Mouse (Mus musculus) kidney, postnatal 14 days (tissue): Measurements from ENCODE around the gene Tom1.

Experiments
- DNase-seq: peaks from one replicate; pipeline ENCODE4 v3.0.0; 2022; ENCODE audit warnings: mixed read lengths

The Tom1 gene

DNA sequence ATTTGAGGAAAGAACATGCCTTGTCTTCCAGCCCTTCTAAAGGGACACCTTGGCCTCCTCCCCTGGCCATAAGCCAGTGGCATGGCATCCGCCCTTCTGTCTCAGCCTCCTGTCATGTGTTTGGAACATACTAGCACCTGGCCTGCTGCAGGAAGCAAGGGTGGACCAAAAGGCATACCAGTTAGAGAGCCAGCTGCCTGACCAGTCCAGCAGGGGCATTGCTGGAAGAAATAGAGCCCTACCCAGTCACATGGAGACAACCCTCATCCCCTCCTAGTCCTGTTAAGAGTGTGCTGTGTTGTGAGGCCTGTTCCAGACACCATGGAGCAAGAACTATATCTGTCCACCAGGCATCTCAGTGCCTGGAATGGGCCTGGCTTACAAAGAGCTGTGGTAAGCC lies 12.8 kb downstream of the Tom1 start:
- no peak for DNase-seq

DNA sequence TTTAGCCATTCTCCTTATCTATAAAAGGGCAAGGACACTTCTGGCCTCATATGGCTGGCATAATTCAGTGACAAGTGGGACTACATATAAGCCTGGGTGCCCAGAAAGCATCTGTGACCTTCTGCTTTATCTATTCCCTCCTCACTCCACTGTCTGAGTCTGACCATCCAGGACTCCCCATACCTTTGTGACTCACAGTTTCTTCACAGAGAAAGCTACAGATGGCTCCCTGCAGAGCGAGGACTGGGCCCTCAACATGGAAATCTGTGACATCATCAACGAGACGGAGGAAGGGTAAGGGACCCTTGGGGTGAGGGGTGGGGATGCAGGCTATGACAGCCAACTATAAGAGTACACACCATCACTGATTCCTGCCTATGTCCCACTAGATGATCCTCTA lies 14.3 kb downstream of the Tom1 start:
- DNase-seq, result no peak

DNA sequence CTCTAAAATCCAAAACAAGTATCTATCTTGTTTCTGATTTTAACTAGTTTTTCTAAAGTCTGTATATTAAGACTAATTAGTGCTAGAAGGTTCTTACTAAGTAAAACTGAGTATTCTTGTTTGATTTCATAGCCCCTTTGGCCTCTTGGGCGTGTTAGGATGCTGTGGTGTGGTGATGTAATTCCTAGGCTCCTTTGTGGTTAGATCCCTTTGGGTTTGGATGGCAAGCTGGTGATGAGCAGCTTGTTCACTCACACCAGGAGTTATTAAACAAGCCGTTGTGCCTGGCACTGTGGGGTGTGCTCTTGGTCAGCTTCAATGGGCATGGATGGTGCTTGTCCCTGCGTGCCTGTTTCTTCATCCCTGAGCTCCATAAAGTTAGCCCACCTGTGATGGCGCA lies 19.8 kb downstream of the Tom1 start:
- DNase-seq, result no peak

DNA sequence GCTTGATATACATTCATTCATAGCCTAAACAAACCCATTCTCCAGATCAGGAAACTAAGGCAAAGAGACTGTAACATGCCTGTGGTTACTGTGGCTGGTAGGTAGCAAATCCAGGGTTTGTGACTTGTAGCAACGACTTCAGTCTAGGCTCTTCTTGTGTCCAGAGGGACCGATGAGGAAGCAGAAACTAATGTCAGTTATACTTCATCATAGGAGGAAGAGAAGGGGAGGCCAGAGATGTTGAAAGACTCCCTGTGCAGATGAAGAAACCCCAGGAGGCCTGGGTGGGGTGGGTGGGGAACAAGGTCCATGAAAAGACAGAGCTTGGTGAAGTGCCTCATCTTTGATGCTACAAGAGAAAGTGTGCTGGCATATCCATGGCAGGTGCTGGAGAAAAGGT lies 22.2 kb downstream of the Tom1 start:
- no peak for DNase-seq

DNA sequence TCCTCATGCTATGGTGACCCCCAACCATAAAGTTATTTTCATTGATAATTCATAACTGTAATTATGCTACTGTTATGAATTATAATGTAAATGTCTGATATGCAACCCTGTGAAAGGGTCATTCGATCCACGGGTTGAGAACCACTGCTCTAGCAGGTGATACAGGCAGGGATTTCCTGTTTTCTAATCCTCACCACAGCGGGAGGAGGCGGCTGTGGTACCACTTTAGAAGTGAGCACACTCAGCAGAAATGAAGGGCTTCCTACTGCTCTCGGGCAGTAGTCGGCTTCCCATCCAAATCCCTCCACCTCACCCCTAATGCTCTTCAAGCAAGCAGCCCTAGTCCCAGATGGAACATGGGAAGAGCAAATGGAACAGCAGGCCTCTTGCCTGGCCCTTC lies 26.5 kb downstream of the Tom1 start:
- no peak for DNase-seq

DNA sequence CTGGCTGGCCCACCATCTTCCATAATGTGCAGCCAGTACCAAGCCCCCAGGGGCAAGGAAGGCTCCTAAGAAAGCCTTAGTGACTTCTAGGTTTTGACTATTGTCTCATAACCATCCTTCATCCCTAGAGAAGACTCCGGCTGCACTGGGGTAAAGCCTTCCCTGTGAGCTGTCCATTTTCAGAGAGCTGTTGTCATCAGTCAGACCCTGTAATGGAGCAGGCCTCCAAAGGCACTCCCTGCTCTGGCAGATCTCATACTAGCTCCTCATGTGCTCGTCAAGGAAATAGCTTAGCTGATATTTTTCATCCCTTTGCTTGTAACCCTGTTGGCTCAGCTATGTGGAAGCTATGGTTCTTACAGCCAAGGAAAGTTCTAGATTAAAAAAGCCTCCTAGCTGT lies 27.3 kb downstream of the Tom1 start:
- DNase-seq, result no peak

DNA sequence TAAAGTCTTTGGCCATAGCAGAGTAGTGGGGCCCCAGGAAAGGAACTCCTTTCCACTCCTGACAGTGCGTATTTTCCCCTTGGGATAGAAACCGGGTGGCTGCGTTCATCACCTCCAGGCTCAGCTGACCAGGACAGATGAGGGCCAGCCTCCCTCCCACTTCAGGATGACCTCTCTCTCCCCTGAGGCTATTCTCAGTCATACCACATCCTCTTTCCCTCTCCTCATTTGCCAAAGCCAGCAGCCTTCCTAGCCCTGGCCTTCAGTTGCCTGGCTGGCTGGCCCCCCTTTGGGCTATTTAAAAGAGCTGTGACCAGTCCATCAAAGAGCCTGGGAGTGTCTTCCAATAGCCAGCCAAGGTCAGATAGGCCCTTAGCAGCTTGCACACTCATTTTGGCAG lies 29.8 kb downstream of the Tom1 start:
- DNase-seq, result no peak

DNA sequence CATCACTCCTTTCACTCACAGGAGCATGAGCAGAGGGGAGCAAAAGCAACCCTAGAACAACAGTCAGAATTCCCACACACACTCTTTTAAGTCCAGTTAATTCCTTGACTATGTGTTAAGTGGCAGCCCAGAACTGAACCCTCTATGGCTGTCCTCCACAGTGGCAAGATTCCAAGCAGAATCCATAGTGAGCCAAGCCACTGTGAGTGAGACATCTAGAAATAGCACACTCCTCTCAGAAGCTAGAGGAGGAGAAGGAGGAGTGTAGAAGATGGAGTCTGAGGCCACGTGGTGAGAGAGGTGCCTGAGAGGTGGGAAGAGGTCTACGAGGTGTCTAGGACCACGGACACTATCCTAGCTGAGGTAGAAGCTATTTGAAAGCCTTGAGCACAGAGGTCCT lies 31.3 kb downstream of the Tom1 start:
- DNase-seq, result no peak

DNA sequence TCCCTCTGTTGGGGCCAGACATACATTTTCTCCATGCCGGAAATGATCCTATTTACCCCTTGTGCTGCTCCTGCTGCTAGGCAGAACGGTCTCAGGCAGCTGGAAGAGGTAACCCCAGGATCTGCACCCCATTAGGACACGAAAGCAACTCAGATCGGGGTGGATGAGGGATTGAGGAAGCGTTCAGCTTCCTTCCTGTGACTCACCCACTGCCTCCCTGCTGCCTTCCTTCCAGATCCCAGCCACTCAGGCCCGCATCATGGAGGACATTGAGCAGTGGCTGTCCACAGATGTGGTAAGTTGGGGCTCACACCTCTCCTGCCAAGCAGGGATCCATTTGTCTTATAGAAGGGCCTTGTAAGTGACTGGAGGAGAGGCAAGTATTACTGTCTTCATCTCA lies 33.8 kb downstream of the Tom1 start:
- no peak for DNase-seq

DNA sequence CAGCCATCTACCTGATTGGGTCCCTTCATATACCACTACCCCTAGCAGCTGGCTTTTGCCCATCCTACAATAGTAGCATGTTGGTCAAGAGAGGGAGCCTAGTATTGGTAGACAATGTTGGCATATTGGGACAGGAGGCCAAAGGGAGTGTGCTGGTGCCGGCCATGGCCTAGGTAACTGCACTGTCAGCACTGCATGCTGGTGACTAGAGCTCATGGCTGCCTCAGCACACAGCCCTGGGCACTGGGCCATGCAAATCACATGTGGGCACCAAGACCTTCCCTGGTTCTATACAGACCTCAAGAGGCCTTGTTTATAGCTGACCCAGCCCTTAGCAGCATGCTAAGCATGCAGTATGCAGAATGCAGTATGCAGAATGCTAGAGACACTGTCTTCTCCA lies 36.8 kb downstream of the Tom1 start:
- peak; percentile 29 for DNase-seq

DNA sequence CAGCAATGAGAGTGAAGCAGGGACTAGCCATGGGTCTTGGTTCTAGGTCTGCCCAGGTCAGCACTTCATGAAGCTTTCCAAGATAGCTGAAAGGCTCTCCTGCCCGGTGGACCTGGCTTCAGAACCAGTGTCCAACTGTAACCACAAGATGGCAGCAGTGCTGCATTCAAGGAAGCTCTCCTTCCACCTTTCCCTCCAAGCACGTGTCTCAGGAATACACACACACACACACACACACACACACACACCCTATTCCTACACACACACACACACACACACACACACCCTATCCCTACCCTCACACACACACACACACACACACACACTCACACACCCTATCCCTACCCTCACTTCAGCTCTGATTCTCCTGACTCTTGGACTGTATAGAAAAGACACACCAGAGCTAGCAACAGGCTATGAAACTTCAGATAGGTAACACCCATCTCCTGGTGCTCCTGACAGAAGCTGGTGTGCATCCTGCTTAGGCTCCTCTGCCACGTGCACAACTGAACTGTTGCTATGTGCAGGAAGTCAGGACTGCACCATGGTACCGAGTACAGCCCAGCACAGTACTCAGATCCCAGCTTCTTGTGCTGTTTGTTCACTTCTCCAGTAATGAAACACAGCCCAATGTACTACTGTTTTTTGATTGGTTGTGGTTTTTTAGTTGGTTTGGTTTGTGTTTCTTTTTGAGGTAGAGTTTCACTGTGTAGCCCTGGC lies 38.3 kb downstream of the Tom1 start:
- DNase-seq, result peak; percentile 89

DNA sequence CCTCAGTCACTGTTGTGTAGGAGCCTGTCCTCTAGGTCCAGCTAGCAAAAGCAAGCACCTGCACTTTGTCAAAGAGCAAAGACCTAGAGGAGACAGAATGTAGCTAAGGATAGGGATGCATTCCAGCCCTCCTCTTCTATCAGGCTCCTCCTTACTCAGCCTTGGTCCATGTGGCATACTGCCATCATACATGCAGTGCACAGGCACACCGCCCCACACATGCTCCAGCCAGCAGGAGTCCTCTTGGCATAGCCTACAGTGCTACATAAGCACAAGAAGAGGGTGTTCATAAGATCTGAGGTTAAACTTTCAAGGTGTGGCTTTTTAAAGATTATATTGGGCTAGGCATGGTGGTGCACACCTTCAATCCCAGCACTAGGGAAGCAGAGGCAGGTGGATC lies 41.4 kb downstream of the Tom1 start:
- DNase-seq, result no peak

DNA sequence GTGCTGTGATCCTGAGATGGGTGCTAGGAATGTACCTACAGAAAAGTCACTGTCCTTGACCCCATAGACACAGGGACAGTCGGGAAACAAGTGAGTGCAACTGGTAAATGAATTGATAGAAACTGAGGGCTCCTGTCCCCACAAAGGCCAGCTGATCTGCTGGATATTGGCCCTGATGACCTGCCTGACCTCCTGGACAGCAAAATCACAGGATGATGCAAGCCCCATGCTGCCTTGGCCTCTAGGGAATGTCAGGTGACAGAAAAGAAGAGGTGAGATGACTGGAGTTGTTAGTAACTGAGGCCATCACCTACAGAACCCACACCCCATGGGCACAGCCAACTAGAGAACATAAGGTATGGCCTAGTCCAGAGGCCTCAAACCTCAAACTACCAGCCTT lies 44.7 kb downstream of the Tom1 start:
- DNase-seq, result no peak

DNA sequence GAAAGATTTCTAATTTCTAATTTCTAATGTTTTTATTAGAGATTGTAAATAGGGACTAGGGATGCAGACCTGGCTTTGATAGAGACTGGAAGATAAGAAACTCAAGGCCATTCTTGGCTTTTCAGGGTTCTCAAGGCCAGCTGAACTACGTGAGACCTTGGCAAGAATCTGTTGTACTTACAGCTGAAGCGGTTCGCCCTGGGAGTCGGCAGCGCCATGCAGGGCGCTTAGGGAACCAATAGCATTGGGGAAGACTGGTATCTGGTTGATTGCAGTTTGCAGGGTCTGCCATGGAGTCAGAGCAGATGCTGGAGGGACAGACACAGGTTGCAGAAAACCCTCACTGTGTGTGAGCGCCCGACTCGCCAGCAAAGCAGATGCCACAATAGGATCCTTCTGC lies 45.3 kb downstream of the Tom1 start:
- no peak for DNase-seq

DNA sequence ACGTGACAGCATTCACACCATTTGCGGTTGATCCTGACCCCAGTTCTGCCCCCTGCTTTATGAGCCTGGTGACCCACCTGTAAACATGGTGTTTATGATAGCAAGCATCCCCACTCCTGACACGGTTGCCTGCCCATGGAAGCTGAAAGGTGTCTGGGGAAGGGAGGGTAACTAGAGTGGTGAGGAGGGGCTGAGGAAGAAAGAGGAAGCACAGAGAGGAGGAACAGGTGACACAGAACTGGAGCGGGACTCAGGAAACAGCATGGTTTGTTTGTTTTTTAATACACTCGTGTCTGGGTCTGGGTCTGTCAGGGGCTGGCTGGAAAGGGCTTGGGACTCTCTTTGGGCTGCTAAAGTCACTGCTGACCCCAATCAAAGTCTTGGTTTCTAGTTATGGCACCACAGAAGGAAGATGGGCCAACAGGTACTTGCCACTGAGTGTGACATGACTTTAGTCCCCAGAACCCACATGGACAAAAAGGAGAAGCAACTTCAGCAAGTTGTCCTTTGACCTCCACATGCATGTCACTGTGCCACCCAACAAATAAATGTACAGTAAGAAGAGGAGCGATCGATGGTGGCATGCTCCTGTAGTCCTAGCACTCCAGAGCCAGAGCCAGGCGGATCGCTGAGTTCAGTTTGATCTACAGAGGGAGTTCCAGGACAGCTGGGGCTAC lies 48.0 kb downstream of the Tom1 start:
- DNase-seq, result no peak

DNA sequence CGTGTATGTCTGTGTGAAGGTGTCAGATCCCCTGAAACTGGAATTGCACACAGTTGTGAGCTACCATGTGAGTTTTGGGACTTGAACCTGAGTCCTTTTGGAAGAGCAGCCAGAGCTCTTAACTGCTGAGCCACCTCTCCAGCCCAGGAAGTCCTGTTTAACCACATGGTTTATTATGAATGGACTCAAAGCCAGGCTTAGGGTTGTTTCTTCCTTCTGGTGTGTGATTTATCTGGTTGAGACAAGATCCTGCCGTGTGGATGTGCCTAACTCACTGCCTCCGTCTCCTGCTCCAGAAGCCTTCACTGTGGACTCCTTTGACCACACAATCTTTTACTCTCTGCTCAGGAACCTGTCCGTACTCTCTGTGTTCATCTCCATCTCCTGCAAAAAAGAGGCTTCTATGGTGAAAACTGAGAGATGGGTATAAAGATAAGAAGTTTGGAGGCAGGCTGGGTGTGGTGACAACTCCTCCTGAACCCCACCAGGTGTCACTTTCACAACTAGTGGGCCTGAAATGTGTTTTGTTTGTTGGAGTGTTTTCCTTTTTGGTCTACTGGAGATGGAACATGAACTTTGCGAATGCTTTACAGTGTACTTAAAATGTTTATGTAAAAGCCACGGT lies 48.8 kb downstream of the Tom1 start:
- DNase-seq, result no peak

DNA sequence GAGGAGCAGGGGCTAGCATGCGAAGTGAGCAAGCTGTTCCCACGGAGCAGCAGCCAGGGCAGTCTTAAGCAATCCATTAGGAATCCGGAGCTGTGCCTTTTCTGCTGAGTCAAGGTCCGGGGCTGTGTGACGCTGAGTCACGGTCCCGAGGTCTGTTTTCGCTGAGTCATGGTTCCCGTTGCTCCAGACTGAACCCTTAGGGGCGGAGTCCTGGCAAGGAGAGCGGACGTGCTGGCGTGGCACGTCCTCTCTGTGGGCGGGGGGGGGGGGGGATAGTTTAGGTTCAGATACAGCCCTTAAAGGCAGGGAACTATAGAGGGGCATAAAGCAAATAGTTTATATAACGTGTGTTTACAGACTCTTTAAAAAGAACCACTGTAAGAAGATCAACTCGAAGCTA lies 50.3 kb downstream of the Tom1 start:
- DNase-seq, result peak; percentile 96

DNA sequence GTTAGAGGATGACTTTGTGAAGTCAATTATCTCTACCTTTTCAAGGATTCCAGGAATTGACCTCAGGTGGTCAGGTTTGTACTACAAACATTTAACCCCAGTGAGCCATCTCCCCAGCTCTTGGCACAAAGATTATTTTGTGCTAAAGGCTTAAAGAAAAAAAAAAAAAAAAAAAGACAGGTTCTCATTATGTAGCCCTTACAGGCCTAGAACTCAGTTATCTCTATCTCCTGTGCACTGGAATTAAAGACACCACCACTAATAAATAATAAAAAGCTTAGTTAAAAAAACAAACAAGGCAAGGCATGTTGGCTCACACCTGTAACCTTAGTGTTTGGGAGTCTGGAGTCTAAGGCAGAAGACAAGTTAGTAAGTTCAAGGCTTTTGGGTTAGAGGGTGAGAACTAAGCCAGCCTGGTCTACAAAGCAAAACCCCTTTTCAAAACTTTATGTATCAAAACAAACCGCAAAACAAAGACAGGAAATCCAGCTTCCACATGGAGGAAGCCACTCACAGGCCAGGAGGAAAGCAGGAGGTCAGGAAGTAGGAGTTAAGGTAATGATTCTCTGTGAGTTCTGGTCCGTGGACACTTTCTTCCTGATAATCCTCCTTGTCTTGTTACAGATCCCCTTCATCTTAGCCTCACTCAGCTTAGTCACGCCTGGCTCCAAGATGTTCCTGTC lies 51.0 kb downstream of the Tom1 start:
- DNase-seq, result peak; percentile 24

DNA sequence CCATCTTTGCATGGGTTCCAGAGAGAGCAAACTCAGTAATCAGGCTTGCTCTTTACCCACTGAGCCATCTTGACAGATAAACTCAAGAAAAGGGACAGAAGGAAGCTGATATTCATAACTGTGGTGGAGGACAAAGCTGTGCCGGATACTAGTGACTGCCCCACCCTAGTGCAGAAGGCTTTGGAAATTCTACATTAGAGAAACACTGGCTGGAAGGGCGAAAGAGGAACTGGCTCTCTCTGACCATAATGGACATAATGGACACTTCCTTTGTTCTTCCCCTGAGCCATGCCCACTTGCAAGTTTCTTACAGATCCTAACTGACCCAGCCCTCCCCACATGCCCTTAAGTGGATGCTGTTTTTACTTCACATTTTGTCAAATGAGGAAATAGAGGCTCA lies 52.5 kb downstream of the Tom1 start:
- no peak for DNase-seq

DNA sequence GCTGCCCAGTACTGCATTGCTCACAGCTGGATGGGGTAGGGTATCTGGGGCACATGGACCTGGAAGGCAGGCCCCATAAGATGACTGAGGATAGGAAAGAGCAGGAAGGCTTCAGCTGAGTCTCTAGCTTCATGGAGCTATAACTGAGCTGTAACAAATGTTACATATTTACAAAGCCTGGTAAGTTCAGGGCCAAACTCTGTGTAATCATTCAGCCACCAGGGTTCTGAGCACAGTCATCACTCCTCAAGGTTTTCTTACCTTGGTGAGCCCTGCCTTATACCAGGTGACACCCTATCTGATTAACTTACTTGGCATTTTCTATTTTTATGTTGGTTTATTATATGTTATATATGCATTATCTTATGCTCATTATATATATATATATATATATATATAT lies 53.6 kb downstream of the Tom1 start:
- DNase-seq, result no peak

DNA sequence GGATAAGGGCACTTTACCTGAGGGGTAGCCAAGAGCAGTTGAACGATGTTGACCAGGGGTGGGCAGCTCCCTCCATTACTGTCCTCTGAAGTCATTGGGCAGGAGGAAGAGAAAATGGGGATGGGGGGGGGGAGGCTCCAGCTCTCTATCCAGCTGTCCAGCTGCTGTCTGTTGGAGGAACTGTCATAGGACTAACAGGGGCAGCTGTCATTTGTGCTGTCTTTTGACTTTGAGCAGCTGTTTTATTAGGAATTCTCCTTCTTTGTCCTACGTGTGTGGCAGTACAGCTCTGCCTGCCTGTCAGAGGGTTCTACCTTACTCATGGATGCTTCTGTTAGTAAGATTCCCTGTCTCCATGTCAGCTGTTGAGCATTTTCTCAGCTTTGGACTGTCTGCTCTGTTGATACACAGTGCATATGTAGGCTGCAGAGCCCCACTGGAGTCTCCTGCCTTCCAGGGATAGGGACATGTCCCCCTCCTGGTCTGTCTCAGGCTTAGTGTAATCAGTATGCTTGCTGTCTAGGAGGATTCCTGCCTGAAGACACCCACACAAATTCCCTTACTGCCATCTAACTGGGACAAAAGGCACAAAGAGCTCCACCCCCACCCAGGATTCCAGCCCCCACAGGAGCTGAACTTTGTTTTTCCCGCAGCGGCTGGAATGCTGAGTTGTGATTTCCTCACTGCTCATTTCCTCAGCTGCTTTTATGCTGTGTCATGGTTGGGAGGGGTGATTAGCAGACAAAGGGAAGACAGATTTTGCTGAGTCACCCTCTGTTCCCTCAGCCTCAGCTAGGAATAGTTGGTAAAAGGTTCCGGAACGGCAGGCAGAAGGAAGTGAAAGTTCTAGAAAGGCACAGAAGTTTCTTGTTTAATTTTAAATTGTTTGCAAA lies 55.7 kb downstream of the Tom1 start:
- DNase-seq, result peak; percentile 92

DNA sequence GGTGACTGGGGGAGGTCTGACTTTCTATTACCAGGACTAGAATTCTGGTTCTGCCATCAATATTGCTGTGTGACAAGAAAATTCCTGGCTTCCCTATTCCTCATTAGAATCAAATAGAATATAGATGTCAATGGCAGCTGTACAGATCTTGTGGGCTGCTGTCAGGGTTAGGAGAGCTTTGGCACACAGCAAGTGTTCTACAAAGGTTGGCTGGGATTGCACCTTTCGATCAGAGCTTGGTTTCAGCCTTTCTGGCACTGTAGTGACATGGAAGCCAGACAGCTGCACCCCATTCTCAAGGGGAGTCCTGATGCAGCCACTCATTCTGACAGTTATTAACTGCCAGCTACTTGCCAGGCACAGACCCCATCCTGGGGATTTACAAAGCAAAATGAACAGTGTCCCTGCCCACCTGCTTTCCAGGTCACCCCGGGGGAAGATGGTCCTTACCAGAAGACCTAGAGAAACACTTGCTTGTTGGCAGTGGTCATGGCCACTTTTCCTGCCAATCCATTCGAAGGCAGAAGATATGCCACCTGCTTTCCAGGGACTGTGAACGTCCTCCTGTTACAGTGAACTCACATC lies 57.4 kb downstream of the Tom1 start:
- no peak for DNase-seq
